Mouse (Mus musculus): ENCODE measurements around the gene Cpeb1. TPM values are rescaled to one million over a fixed set of nuclear protein-coding genes. Genes with fewer than 3 reads are reported as not detected.

Cpeb1 gene
- total RNA-seq, 4 experiments from 2014 or later: 23.0 to 55.5 (median 36.3) TPM

GRCm38 (mm10) chr7:81372337-81372920 lies 82.8 kb downstream of the Cpeb1 start:
- peak; percentile 48 to 58 for DNase-seq (ENCODE audit: low spot score in 2 of 2)

GRCm38 (mm10) chr7:81371811-81372210 lies 83.5 kb downstream of the Cpeb1 start:
- no peak for DNase-seq (ENCODE audit: low spot score in 2 of 2)

GRCm38 (mm10) chr7:81369724-81370123 lies 85.5 kb downstream of the Cpeb1 start:
- no peak for DNase-seq (ENCODE audit: low spot score in 2 of 2)

DNA sequence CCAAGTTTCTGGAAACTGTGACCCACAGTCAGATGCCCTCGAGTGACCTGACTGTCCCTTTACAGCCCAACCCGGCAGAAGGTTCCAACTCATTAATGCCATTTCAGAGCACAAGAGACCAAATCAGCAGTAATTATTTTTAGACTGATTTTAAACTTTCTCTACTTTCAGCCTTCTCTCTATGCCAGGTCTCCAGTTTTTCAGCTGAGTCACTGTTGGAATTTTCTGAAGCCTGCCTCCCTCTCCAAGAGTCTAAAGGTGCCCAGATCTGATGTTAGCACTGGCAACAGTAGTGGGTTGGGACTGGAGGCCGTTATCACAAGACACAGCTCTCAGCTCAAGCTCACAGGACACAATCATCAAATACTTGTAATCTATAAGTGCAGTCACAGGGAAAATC lies 87.3 kb downstream of the Cpeb1 start:
- DNase-seq (ENCODE audit: low spot score in 2 of 2): no peak

DNA sequence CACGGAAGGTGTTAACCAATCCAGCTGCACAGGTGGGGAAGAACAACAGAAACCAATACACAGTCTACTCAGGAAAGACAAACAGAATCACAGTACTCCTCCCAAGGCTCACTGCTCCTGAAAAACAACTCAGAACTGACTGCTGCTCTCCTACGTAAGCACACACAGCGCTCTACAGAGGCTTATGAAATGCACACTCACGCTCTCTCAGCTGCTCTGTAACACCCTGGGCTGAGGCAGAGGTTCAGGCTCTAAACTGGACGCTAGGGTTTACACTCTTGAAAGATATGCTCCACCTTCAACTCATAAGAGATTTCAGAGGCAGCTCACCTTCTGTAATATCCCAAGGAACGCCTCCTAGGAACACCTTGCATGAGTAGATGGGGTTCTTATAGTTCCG lies 98.3 kb downstream of the Cpeb1 start:
- no peak for DNase-seq (ENCODE audit: low spot score in 2 of 2)

- DNase-seq (ENCODE audit: low spot score in 2 of 2): no peak
Measured at GRCm38 (mm10) chr7:81356360-81356759, 98.9 kb downstream of the Cpeb1 start.

DNA sequence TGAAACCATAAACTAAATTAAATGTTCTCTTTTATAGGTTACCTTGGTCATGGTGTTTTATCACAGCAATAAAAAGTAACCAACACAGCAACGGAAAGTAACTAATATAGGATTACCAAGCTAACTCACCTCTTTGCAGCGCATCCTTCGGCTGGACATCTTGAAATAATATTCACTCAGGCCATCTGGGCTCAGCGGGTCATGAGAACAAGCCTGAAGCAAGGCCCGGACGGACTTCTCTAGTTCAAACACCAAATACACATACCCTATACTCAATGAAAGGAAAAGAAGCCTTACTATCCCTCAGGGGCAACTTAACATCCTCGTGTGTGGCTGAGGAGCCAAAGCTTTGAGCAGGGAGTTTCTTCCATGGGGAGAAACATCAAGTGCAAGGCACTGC lies 99.5 kb downstream of the Cpeb1 start:
- no peak for DNase-seq (ENCODE audit: low spot score in 2 of 2)

DNA sequence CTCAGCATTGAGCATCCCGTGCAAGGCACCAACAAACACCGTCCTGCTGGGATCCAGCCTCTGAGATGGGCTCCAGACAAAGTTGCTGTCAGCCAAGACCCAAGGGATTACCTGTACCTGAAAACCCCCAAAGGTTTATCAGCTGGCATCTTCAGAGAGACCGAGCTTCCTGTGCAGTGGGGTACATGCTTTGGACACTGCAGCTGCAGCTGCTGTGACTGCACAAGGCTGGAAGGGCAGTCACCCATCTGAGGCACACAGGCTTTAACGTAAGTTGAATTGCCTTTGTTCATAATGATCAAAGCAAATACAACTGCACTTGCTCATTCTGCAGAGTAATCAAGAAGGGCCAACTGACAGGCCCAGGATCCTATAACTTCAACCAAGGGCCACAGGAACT lies 103.4 kb downstream of the Cpeb1 start:
- no peak for DNase-seq (ENCODE audit: low spot score in 2 of 2)

- no peak for DNase-seq (ENCODE audit: low spot score in 2 of 2)
Measured at GRCm38 (mm10) chr7:81348206-81348605, 107.1 kb downstream of the Cpeb1 start.

DNA sequence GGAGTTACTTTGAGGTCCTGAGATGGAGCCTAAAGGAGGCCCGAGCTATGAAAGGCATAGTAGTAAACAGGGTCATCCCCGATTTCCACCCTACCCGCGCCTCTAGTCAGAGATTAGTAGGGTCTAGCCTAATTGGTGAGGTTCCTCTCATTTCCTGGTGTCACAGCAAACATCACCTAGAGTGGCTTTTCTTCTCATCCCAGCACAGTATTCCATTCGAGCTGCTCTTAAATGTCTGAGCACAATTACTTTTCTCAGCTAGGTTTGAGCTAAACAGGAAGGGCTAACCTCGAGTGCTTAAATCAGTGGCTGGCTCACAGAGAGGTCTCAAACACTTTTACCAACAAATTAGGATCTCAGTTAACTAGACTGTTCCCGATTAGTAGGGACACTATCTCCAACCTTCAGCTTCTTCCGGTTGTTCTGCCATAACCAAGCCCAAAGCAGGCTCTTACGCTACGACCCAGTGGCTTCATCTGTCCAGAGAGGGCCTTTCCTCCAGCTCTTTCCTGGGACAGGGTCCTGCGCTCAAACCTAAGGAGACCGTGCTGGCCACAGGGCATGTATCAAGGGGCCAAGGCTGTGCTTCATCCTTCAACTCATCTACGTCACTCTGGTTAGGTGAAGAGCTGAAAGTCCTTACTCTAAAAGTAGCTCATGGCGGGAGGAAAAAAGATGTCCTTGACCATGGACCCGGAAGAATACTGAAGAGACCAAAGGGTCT lies 109.7 kb downstream of the Cpeb1 start:
- DNase-seq (ENCODE audit: low spot score in 2 of 2): no peak

DNA sequence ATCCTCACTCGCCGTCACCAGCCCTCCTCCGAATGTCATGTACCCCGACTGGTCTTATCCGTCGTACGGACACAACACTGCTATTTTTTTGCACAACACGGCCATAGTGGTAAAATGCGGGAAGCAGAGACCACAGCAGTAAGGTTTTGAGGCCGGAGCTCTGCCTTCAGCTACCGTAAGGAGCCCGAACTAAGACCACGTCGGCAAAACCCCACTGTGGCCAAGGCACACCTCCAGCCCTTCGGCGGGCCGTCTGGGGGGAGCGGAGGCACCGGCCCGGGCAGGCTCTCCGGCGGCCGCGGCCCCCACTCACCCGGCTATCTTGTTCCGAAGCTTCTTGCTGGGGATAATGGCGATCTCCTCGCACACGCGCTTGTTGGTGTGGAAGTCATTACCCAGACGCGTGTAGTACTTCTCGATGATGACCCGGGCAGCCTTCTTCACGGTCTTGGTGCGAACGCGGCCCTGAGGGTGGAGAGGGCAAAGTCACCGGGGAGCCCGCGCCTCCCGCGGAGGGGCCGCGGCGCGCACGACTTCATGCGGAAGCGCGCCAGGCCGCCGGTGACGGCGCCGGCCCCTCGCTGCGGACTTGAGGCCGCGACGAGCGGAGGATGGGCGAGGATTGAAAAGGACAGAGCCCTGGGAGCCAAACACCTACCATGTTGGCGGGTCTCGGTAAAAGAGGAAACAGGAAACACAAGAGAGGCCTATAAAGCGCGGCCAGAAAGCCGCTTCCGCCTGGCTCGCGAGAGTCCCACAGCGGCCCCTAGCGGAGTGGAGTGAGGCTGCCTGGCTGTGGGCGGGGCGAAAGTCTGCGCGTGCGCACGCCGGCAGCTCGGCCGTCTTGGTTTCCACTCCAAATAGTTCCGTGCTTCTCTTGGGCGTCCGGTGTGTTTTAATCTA lies 110.5 kb downstream of the Cpeb1 start, which contains the start of gene Rps17:
TSS of gene Rps17 (minus strand) at position 711 of the 903 bp plus-strand sequence.
- peak; percentile 94 to 95 for DNase-seq (ENCODE audit: low spot score in 2 of 2)

DNA sequence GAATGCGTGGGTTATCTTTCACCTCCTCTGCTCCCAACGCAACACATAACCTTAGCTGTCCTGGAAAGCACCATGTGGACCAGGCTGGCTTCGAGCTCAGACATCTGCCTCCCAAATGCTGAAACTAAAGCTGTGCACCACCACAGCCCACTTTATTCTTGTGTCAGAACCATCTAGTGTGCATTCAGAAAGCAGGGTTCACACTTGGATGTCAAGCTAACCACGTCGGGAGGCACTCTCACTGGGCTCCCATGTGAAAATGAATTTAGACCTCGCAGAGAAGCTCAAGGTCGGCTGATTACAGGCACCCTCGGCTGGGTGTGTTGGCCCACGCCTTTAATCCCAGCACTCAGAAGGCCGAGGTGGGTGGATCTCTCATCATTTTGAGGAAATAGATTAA lies 111.4 kb downstream of the Cpeb1 start:
- no peak for DNase-seq (ENCODE audit: low spot score in 2 of 2)

GRCm38 (mm10) chr7:81343316-81343715 lies 111.9 kb downstream of the Cpeb1 start:
- DNase-seq (ENCODE audit: low spot score in 2 of 2): no peak

DNA sequence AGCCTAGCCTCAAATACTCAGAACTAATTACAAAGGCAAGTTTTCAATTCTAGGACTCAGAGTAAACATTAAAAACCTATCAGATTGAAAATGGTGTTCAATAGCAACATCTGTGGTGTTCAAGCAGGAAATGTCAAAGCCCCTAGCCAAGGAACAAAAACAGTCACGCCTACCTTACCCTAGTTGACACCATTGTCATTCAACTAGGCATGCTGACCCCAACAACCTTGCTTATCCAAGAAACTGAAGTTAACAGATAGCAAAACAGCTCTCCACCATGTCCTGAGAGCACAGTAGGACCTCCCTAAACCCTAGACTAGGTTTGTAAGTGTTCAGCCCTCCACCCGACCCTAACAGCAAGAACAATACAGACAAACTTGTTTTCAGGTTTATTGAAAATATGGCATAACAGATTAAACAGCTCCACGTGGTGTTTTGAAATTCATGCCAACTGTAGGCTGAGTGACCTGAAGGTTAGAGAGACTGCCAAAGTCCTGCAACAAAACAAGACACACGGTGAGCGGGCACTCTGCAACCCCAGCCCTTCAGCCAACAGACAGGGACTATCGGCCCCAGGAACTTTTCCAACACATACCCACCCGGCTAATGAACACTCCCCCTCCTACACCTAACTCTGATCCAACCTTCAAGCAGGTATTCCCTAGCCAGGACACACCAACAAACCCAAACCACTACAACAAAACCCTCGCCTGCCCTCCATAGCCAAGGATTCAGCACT lies 112.7 kb downstream of the Cpeb1 start:
- DNase-seq (ENCODE audit: low spot score in 2 of 2): no peak

DNA sequence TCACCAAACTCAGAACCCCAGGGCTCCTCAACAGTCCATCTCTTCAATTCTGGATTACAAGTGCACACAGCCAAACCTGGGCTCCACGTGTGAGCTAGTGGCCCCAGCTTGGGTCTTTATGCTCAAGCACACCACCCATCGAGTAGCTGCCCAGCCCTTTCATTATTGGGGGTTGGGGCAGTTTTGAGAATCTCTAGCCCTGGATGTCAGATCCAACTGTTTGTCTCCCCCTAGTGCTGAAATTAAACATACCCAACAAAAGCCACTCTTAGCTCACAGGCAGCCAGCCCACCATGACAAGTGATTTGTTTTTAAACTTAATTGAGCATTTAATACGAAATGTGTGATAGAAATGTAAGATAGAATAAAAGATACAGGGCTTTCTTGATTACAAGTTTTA lies 113.7 kb downstream of the Cpeb1 start:
- DNase-seq (ENCODE audit: low spot score in 2 of 2): no peak

DNA sequence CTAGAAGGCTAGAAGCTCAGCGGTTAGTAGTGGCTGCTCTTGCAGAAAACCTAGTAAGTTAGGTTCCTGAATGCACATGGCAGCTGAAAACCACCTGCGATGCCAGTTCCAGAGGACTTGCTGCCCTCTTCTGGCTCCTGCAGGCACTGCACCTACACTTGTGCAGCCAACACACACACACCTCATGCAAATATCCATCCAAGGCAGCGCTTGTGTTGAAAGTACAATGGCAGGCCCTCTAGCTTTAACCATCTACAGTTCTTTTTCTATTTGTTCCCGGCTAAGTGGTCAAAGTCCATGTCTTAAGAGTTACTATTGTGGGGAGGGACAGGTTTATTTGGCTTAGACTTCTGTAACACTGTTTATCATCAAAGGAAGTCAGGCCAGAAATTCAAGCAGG lies 115.5 kb downstream of the Cpeb1 start:
- no peak for DNase-seq (ENCODE audit: low spot score in 2 of 2)

GRCm38 (mm10) chr7:81338522-81338873 lies 116.8 kb downstream of the Cpeb1 start:
- no peak for DNase-seq (ENCODE audit: low spot score in 2 of 2)

GRCm38 (mm10) chr7:81337785-81338521 lies 117.3 kb downstream of the Cpeb1 start:
- DNase-seq (ENCODE audit: low spot score in 2 of 2): no peak

GRCm38 (mm10) chr7:81336432-81336786 lies 118.9 kb downstream of the Cpeb1 start:
- DNase-seq (ENCODE audit: low spot score in 2 of 2): no peak

DNA sequence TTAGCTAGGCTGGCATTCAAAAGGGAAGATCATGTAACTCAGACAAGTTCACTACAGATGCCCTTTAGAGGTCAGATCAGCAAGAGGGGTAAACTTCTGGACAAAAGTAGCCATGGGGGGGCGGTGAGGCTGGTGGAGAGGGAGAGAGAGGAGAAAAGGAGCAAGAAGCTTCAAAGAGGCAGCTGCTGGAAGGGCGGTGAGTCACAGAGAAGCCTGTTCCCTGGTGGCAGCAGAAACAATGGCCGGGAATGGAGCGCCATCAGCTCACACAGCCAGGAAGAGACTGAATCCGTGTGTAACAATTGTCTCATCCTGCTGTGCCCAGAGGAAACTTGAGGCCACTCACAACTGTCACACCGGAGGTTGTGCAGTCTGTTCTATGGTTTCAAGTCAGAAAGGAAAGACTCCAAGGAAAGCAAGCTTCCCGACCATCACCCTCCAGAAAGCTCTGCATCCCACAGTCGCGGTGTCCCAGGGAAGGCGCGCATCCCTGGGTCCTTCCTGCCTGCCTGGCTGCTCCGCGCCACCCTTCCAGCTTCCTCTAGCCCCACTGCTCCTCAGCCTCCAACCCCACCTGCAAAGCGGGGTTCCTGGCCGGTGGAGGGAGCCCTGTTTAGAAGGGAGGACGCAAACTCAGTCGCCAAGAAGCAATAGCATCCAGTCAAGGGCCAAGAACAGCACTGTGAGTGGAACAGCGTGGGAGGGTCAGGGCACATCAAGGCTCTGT lies 119.4 kb downstream of the Cpeb1 start:
- no peak for DNase-seq (ENCODE audit: low spot score in 2 of 2)
